Mouse (Mus musculus) ovary, adult 2 months (tissue): ENCODE results near the gene Olfr1206. TPM values are rescaled to one million over a fixed set of nuclear protein-coding genes. Genes with fewer than 3 reads are reported as not detected.

ENCODE experiments used
- polyA plus RNA-seq: library from polyadenylated mRNA; depleted of rRNA; stranded (reverse); fragments of >200 nt; gene quantifications from 2 replicates; pipeline ENCODE4 v1.2.3, GENCODE M21; 2012; rRNA removed

The Olfr1206 gene
- not detected in 2 replicates for polyA plus RNA-seq

DNA sequence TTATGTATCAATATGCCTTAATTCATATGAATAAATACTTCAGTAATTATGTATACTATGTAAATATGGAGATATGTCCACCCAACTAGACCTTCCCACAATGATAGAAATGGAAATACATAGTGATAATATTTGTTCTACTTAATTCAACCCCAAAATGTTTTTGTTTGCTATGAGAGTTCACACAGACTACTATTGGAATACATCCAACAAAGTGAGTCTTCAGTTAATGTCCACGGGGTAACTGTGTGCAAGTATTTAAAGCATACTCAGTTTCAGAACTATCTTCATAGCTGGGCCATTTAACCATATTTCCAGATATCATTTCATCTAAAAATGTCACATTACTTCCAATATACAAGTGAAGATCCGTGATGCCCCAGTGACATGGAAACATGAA, at the start of gene Olfr1206:
Gene Olfr1206 (plus strand): TSS at position 301 of the 400 bp plus-strand sequence.

DNA sequence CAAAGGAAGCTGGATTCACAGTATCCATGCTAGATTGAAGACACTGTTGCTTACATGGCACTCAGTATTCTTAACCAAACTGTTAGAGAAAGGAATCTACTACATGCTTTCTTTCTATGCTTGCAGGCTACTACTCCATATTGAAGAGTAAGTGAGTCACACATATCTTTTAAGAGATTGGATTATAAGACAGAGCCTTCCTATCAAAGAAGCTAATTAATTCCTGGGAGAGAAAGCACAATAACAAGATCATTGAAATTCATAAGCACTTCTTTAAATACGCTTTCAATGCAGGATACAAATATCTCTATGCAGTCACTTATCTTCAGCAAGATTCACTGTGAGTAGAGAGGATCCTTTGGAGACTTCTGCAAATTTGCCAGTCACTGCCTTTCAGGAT, 48.8 kb upstream of the Olfr1206 start, which contains the start of gene Olfr1202:
Gene Olfr1202 (plus strand): TSS at position 301 of the 400 bp plus-strand sequence.

DNA sequence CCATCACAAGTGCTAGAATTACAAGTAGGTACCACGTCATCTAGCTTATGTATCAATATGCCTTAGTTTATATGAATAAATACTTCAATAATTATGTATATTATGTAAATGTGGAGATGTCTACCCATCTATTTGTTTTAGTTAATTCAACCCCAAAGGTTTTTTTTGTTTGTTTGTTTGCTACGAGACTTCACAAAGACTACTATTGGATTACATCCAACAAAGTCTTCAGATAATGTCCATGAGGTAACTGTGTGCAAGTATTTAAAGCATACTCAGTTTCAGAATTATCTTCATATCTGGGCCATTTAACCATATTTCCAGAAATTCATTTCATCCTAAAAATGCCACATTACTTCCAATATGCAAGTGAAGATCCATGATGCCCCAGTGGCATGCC, 33.6 kb upstream of the Olfr1206 start, which contains the start of gene Olfr1205:
Gene Olfr1205 (plus strand): TSS at position 301 of the 400 bp plus-strand sequence.

DNA sequence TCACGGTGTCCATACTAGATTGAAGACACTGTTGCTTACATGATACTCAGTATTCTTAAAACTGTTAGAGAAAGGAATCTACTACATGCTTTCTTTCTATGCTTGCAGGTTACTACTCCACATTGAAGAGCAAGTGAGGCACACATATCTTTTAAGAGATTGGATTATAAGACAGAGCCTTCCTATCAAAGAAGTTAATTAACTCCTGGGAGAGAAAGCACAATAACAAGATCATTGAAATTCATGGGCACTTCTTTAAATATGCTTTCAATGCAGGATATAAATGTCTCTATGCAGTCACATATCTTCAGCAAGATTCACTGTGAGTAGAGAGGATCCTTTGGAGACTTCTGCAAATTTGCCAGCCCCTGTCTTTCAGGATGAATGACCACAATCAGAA, 14.0 kb upstream of the Olfr1206 start, which contains the start of gene Olfr1204:
Gene Olfr1204 (plus strand): TSS at position 301 of the 400 bp plus-strand sequence.

DNA sequence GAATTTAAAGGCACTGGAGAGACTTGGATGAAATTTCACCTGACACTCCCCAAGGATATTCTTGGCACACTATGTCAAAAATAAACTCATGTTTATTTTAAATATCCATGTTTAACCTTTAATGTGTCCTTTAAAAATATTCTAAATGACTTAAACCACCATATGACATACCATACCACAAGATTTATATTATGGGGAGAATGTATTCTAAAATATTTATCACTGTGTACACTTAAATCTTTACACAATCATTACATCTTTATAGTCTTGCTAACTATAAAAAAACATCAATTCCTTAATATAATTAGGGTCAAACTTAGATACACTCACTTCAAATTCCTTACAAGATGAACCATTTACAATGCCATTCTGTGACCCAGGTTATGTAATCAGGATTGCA, 39.2 kb downstream of the Olfr1206 start, which contains the start of gene Olfr1208:
Gene Olfr1208 (minus strand): TSS at position 101 of the 400 bp plus-strand sequence.

DNA sequence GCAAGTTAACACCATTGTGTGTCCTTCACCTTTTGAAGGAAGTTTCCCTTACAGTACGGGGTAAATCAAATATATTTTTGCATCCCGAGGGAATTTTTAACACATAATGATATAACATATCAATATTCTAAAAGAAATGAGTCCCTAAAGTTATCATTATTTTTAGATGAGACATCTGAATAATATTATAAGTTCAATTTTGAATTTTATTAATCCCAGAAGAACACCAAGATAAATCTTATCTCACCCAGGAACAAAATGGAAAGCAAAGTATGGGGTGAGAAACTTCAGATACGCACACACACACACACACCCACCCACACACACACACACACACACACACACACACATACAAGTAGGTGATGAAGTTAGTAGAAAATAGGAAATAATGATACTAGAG, 52.0 kb downstream of the Olfr1206 start, which contains the start of gene Olfr1209:
Gene Olfr1209 (minus strand): TSS at position 101 of the 400 bp plus-strand sequence.

Other genes with a start within 250 kb of the Olfr1206 start
- not detected in 2 replicates for gene Olfr1191-ps1, start 222.7 kb upstream of the Olfr1206 start, polyA plus RNA-seq
- not detected in 2 replicates for gene Olfr1192-ps1, start 214.7 kb upstream of the Olfr1206 start, polyA plus RNA-seq
- gene Olfr1193, start 187.6 kb upstream of the Olfr1206 start, polyA plus RNA-seq = not detected in 2 replicates
- gene Olfr1195, start 174.0 kb upstream of the Olfr1206 start, polyA plus RNA-seq = not detected in 2 replicates
- not detected in 2 replicates for gene Olfr1196, start 158.6 kb upstream of the Olfr1206 start, polyA plus RNA-seq
- not detected in 2 replicates for gene Olfr1197, start 130.9 kb upstream of the Olfr1206 start, polyA plus RNA-seq
- not detected in 2 replicates for gene Olfr1198, start 111.9 kb upstream of the Olfr1206 start, polyA plus RNA-seq
- gene Olfr1199, start 102.8 kb upstream of the Olfr1206 start, polyA plus RNA-seq = not detected in 2 replicates
- gene Olfr1200, start 92.7 kb upstream of the Olfr1206 start, polyA plus RNA-seq = not detected in 2 replicates
- not detected in 2 replicates for gene Olfr1201, start 70.2 kb upstream of the Olfr1206 start, polyA plus RNA-seq
- not detected in 2 replicates for gene Olfr1202, start 48.7 kb upstream of the Olfr1206 start, polyA plus RNA-seq
- gene Olfr1205, start 33.5 kb upstream of the Olfr1206 start, polyA plus RNA-seq = not detected in 2 replicates
- gene Olfr1204, start 13.9 kb upstream of the Olfr1206 start, polyA plus RNA-seq = not detected in 2 replicates
- not detected in 2 replicates for gene Olfr1208, start 39.1 kb downstream of the Olfr1206 start, polyA plus RNA-seq
- not detected in 2 replicates for gene Olfr1209, start 51.9 kb downstream of the Olfr1206 start, polyA plus RNA-seq
- gene Olfr1211, start 74.9 kb downstream of the Olfr1206 start, polyA plus RNA-seq = not detected in 2 replicates
- gene Olfr1212, start 90.7 kb downstream of the Olfr1206 start, polyA plus RNA-seq = not detected in 2 replicates
- gene Gm13762, start 117.0 kb downstream of the Olfr1206 start, polyA plus RNA-seq = not detected in 2 replicates
- gene Olfr1214, start 129.4 kb downstream of the Olfr1206 start, polyA plus RNA-seq = not detected in 2 replicates
- gene Olfr1215, start 143.7 kb downstream of the Olfr1206 start, polyA plus RNA-seq = not detected in 2 replicates
- not detected in 2 replicates for gene Olfr1216, start 155.1 kb downstream of the Olfr1206 start, polyA plus RNA-seq
- gene Olfr1217, start 168.8 kb downstream of the Olfr1206 start, polyA plus RNA-seq = not detected in 2 replicates
- gene Olfr1218, start 198.0 kb downstream of the Olfr1206 start, polyA plus RNA-seq = not detected in 2 replicates
- not detected in 2 replicates for gene Olfr1219, start 220.3 kb downstream of the Olfr1206 start, polyA plus RNA-seq
- not detected in 2 replicates for gene Olfr1220, start 243.6 kb downstream of the Olfr1206 start, polyA plus RNA-seq